Mouse (Mus musculus): ENCODE results near the gene Olfr1167.
"Not testable (repeated sequence)": the region's sequence is repeated elsewhere in the genome, so short reads cannot be mapped to it uniquely, and the experiment has no call there.

DNA sequence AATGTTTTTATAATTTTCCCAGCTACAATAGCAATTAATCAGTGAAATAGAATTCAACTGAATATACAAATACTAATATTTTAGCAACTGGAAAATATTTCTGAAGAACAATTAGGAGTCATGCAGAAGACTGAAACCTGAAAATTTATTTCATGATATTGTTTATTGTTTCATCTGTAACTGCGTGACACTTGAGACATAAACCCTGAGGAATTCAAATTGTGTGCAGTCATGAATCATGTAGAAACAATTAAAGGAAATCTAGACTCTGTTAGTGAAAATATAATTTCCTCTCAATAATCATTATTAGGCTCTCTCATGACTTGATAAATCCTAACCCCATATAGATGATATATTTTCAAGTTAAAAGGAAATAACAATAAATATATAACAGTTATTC is at the start of gene Olfr1167:
- TF ChIP-seq EP300 (optimal IDR thresholded peaks at IDR 0.05); CTCF (IDR thresholded peaks at IDR 0.05; ENCODE audit: low read depth): not testable (repeated sequence)
